ENCODE assay signal across 8 mouse cellular contexts in genomic region chr13:88821440-88822331, GRCm38 (mm10). TPM values are rescaled to one million over a fixed set of nuclear protein-coding genes. Genes with fewer than 3 reads are reported as not detected.
A peak's percentile ranks its signal among the peaks of the same experiment; 100 is the strongest.
DNase-seq lines count a peak whose midpoint lies in the region; ATAC-seq and TF ChIP-seq lines count a peak whose summit lies in the region.

Edil3 (plus strand) TSS chr13:88821472.

- peak; percentile 21 for DNase-seq in ovary, postnatal 36 days (ENCODE audit: low spot score)
- DNase-seq in ovary, postnatal 10 days (ENCODE audit: low spot score): no peak
- peak; percentile 69 for DNase-seq in left cerebral cortex, postnatal 4 days
- peak; percentile 77 for DNase-seq in midbrain, embryonic 10.5 days (ENCODE audit: low spot score)
- no peak for DNase-seq in thymus, adult 2 months

- H3K27me3 ChIP-seq in embryonic facial prominence, embryonic 15.5 days: no peaks in the 10 kb centered on the region
- H3K27me3 ChIP-seq in hindbrain, embryonic 15.5 days: no peaks in the 10 kb centered on the region
- peaks cover 23% of the 10 kb centered on the region for H3K27me3 ChIP-seq in midbrain, embryonic 10.5 days (ENCODE audit: low read depth, poor library complexity, severe bottlenecking)
- peaks cover 6% of the 10 kb centered on the region; the same call in 1 of the 2 replicates for H3K27me3 ChIP-seq in stomach, embryonic 15.5 days (replicated peaks)
- H3K27me3 ChIP-seq in thymus, adult 2 months (ENCODE audit: control insufficient read depth, insufficient read depth, low read length): peaks cover 5% of the 10 kb centered on the region; the same call in 1 of the 2 replicates

- no peaks in the 10 kb centered on the region for H3K9me3 ChIP-seq in embryonic facial prominence, embryonic 15.5 days (replicated peaks)
- H3K9me3 ChIP-seq in hindbrain, embryonic 15.5 days: no peaks in the 10 kb centered on the region
- H3K9me3 ChIP-seq in midbrain, embryonic 10.5 days (replicated peaks): no peaks in the 10 kb centered on the region
- H3K9me3 ChIP-seq in stomach, embryonic 15.5 days: no peaks in the 10 kb centered on the region

- no peaks in the 10 kb centered on the region for H3K36me3 ChIP-seq in embryonic facial prominence, embryonic 15.5 days
- no peaks in the 10 kb centered on the region for H3K36me3 ChIP-seq in hindbrain, embryonic 15.5 days
- H3K36me3 ChIP-seq in midbrain, embryonic 10.5 days: no peaks in the 10 kb centered on the region
- no peaks in the 10 kb centered on the region for H3K36me3 ChIP-seq in stomach, embryonic 15.5 days
- H3K36me3 ChIP-seq in thymus, adult 2 months (ENCODE audit: control insufficient read depth, insufficient read depth, low read length): no peaks in the 10 kb centered on the region

- TF ChIP-seq POLR2A in thymus, adult 2 months (IDR thresholded peaks at IDR 0.05; ENCODE audit: control insufficient read depth, extremely low read depth, insufficient read depth, low read length, poor library complexity): no peak

- TF ChIP-seq CTCF in thymus, adult 2 months (IDR thresholded peaks at IDR 0.05; ENCODE audit: borderline replicate concordance, control insufficient read depth, extremely low read depth, insufficient read depth, low read length, poor library complexity): no peak

- peak within 1 kb of the TSS; percentile 93 for H3K4me2 ChIP-seq in embryonic facial prominence, embryonic 15.5 days (replicated peaks)
- peak within 1 kb of the TSS; percentile 95 for H3K4me2 ChIP-seq in hindbrain, embryonic 15.5 days
- H3K4me2 ChIP-seq in stomach, embryonic 15.5 days: peak within 1 kb of the TSS; percentile 95

- intact Hi-C loops in left cerebral cortex, postnatal 4 days (cut with DNase I): loop anchor here (10.0 kb wide), 2 partner anchors 353 to 713 kb away; partner anchors contain the start of gene Hapln1

- peak within 1 kb of the TSS; percentile 61 for H3K4me3 ChIP-seq in embryonic facial prominence, embryonic 15.5 days (replicated peaks)
- H3K4me3 ChIP-seq in hindbrain, embryonic 15.5 days: peak within 1 kb of the TSS; percentile 92
- peak within 1 kb of the TSS; percentile 79 for H3K4me3 ChIP-seq in midbrain, embryonic 10.5 days
- H3K4me3 ChIP-seq in stomach, embryonic 15.5 days (replicated peaks): peak within 1 kb of the TSS; percentile 54
- no peak within 1 kb of the TSS for H3K4me3 ChIP-seq in thymus, adult 2 months (ENCODE audit: control insufficient read depth, insufficient read depth, low read length)

- under 1% methylated on average over 59 of the region's 60 CpGs for WGBS in embryonic facial prominence, embryonic 15.5 days
- under 1% methylated on average over 52 of the region's 60 CpGs for WGBS in hindbrain, embryonic 15.5 days
- WGBS in midbrain, embryonic 10.5 days: under 1% methylated on average over 50 of the region's 60 CpGs
- WGBS in stomach, embryonic 15.5 days: under 1% methylated on average over 51 of the region's 60 CpGs
- WGBS in thymus, adult 2 months: 2% methylated on average over 60 of the region's 60 CpGs

- ATAC-seq in embryonic facial prominence, embryonic 15.5 days (ENCODE audit: insufficient number of reproducible peaks, low FRiP score, low TSS enrichment, low read depth): peak; percentile 74
- peak; percentile 88 for ATAC-seq in hindbrain, embryonic 15.5 days (ENCODE audit: low FRiP score, low read depth)
- ATAC-seq in stomach, embryonic 15.5 days (ENCODE audit: insufficient read depth, low FRiP score, low read depth): peak; percentile 70; the same call in 1 of the 2 replicates

- peak within 1 kb of the TSS; percentile 34 for H3K27ac ChIP-seq in embryonic facial prominence, embryonic 15.5 days (replicated peaks)
- H3K27ac ChIP-seq in hindbrain, embryonic 15.5 days (replicated peaks): peak within 1 kb of the TSS; percentile 91
- H3K27ac ChIP-seq in midbrain, embryonic 10.5 days (replicated peaks): peak within 1 kb of the TSS; percentile 92
- no peak within 1 kb of the TSS for H3K27ac ChIP-seq in stomach, embryonic 15.5 days
- no peak within 1 kb of the TSS for H3K27ac ChIP-seq in thymus, adult 2 months (ENCODE audit: control insufficient read depth, insufficient read depth, low read length)

- H3K9ac ChIP-seq in embryonic facial prominence, embryonic 15.5 days: peak within 1 kb of the TSS; percentile 57
- peak within 1 kb of the TSS; percentile 94 for H3K9ac ChIP-seq in hindbrain, embryonic 15.5 days
- peak within 1 kb of the TSS; percentile 30 for H3K9ac ChIP-seq in stomach, embryonic 15.5 days

- no peaks in the 10 kb centered on the region; the same call in 1 of the 2 replicates for H3K4me1 ChIP-seq in embryonic facial prominence, embryonic 15.5 days
- H3K4me1 ChIP-seq in hindbrain, embryonic 15.5 days (replicated peaks): 0 out of 2 replicates have a peak, but pooled peaks cover 9% of the 10 kb centered on the region
- peaks cover 30% of the 10 kb centered on the region for H3K4me1 ChIP-seq in midbrain, embryonic 10.5 days
- H3K4me1 ChIP-seq in stomach, embryonic 15.5 days: no peaks in the 10 kb centered on the region
- H3K4me1 ChIP-seq in thymus, adult 2 months (replicated peaks; ENCODE audit: control insufficient read depth, insufficient read depth, low read length): no peaks in the 10 kb centered on the region

RNA-seq across cellular contexts. Expression of gene Edil3, which starts in this region (rescaled TPM):
- polyA plus RNA-seq in embryonic facial prominence, embryonic 15.5 days (2015; fragmentation: Nextera tagmentation; extraction: Ambion mirVana): 11.6 and 16.0 TPM in 2 replicates
- polyA plus RNA-seq in hindbrain, embryonic 15.5 days (2015; fragmentation: Nextera tagmentation; extraction: Ambion mirVana): 57.8 and 58.7 TPM in 2 replicates
- 10 to 100 TPM; 64.7 to 71.7 TPM for total RNA-seq in left cerebral cortex, postnatal 4 days (2021)
- polyA plus RNA-seq in midbrain, embryonic 10.5 days (2016; fragmentation: Nextera tagmentation; extraction: Ambion mirVana): 17.5 and 25.4 TPM in 2 replicates
- polyA plus RNA-seq in stomach, embryonic 15.5 days (2015; fragmentation: Nextera tagmentation; extraction: Ambion mirVana): 6.0 and 6.5 TPM in 2 replicates
- polyA plus RNA-seq in thymus, adult 2 months (2012; rRNA removed): 0.05 TPM in 1 of 2 replicates, not detected in the other

Comparison
In these comparisons a context has a peak if more than half of its experiments do, and no peak if none do; other contexts are left out.
1. DNase-seq: peak in ovary, postnatal 36 days (single experiment), left cerebral cortex, postnatal 4 days (single experiment) and midbrain, embryonic 10.5 days (single experiment); none in ovary, postnatal 10 days (single experiment) and thymus, adult 2 months (single experiment).
2. H3K27ac ChIP-seq: peak in embryonic facial prominence, embryonic 15.5 days (single experiment), hindbrain, embryonic 15.5 days (single experiment) and midbrain, embryonic 10.5 days (single experiment); none in stomach, embryonic 15.5 days (single experiment) and thymus, adult 2 months (single experiment).
3. H3K9ac ChIP-seq: peak in every context shown above with its lines; median percentile 94 in hindbrain, embryonic 15.5 days; 57 in embryonic facial prominence, embryonic 15.5 days; 30 in stomach, embryonic 15.5 days.
4. Peak in every context shown above with its lines, with median percentiles within 50 percentile points of each other: ATAC-seq and H3K4me2 ChIP-seq.